Mouse (Mus musculus): Measurements from ENCODE around the gene Slain1. TPM values are rescaled to one million over a fixed set of nuclear protein-coding genes. Genes with fewer than 3 reads are reported as not detected.

The Slain1 gene
- total and polyA plus RNA-seq, 2 experiments from 2014 or later, result 44.2 to 100 TPM

DNA sequence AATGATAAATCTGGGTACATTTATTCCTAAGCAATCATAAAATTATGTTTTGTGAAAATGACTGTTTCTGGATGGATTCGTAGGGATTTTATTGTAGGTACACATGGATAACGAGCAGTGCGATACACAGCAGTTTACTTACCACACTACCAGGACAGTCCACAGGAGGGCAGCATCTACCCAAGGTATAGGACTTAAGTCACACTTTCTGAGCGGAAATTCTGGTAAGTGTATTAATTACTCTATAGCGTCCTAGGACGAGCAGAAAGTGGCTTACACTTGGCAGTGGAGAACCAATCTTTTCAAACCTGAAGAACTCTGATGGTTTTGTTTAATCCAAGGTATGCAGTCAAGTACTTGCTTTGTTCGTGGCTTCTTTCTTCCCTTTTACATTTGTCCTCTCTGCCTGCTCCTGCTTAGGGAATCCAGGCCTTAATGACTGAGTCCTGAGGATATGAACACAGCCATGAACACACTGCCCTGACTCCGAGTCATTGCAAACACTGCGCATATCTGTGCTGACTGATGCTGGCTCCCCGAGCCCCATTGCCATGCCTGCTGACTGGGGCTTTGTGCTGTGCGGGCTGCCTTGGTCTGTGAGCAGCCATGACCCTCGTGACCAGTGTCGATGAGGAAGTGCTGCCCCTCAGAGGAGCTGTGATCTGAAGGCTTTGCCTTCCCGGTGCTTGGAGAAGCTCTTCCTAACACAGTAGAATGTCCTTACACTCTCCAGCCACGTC lies 69.0 kb downstream of the Slain1 start:
- ATAC-seq (peak; percentile 90), DNase-seq (peak; percentile 95)
- TF ChIP-seq CTCF (IDR thresholded peaks at IDR 0.05; ENCODE audit: low read depth), result peak; percentile 95
- 0 out of 2 replicates have a peak overlapping the region, but pooled peaks have one; percentile 23 for H3K9ac ChIP-seq
- peak overlapping the region; percentile 60; the same call in 1 of the 2 replicates for H3K27ac ChIP-seq (ENCODE audit: low read depth, low read length)
- no peaks in the 10 kb centered on the region for H3K9me3 ChIP-seq (ENCODE audit: low read length)
- no peaks in the 10 kb centered on the region for H3K4me1 ChIP-seq (ENCODE audit: insufficient read depth)
- peak overlapping the region; percentile 27 for H3K4me2 ChIP-seq (ENCODE audit: low read depth)
- H3K4me3 ChIP-seq (ENCODE audit: low read depth, low read length), result no peak overlapping the region
- H3K36me3 ChIP-seq (ENCODE audit: insufficient read depth), result no peaks in the 10 kb centered on the region
- no peaks in the 10 kb centered on the region for H3K27me3 ChIP-seq (ENCODE audit: insufficient read depth, low read length)
- 14% methylated on average over 15 of the region's 15 CpGs for WGBS

DNA sequence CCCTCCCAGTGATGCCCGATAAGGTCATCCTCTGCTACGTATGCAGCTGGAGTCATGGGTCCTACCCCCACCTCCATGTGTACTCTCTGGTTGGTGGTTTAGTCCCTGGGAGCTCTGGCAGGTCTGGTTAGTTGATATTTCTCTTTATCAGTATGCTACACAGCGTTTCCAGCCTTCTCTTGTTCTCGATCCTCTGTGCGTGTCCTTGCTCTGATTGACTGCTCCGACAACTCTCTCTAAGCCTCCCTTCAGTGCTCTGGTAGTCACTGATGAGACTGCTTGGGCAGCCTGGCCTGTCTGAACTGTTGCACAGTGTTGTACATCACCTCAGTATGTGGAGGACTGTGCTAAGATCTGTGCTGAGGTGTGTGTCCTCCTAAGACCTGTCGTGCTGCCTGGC lies 70.1 kb downstream of the Slain1 start:
- no peaks in the 10 kb centered on the region for H3K27me3 ChIP-seq (ENCODE audit: insufficient read depth, low read length)
- 75% methylated on average over 7 of the region's 7 CpGs for WGBS
- no peaks in the 10 kb centered on the region for H3K9me3 ChIP-seq (ENCODE audit: low read length)
- ATAC-seq, result no peak
- no peak overlapping the region for H3K4me2 ChIP-seq (ENCODE audit: low read depth)
- no peak overlapping the region for H3K27ac ChIP-seq (ENCODE audit: low read depth, low read length)
- no peak overlapping the region for H3K9ac ChIP-seq
- H3K4me3 ChIP-seq (ENCODE audit: low read depth, low read length), result no peak overlapping the region
- DNase-seq, result no peak
- H3K4me1 ChIP-seq (ENCODE audit: insufficient read depth), result no peaks in the 10 kb centered on the region
- no peak for TF ChIP-seq CTCF (IDR thresholded peaks at IDR 0.05; ENCODE audit: low read depth)
- H3K36me3 ChIP-seq (ENCODE audit: insufficient read depth), result no peaks in the 10 kb centered on the region

DNA sequence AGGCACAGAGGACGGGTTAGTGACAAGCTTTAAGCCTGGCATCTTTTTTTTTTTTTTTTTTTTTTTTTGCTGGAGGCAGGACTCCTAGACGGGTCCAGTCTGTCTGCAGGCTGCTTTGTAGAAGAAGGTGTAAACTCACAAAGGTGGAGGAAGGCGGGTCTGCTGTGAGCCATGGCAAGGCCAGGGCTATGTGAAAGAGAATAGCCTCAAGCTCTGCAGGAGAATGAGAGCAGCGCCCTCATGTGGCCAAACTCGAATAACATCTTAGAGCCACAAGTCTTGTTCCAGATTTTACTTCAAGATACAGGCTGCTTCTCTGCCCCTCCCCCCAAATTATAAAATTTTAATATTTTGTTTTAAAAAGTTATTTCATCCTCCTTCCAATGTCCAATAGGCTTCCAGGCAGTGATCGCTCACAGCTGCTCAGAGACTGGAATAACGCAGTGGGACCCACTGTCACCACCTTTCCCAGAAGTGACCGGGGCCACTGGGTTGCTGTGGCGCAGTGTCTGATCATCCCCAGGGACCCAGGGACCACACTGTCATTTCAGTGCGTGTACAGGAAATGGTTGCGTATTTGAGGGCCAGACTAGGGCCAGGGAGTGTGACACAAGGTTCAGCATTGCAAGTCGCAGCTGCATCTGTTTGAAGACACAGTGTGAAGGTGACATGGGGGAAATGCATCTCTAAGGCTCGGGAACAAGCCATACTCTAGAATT lies 70.8 kb downstream of the Slain1 start:
- WGBS, result 55% methylated on average over 13 of the region's 13 CpGs
- H3K9me3 ChIP-seq (ENCODE audit: low read length), result no peaks in the 10 kb centered on the region
- DNase-seq (peak; percentile 79), ATAC-seq (peak; percentile 12; the same call in 1 of the 2 replicates)
- no peak overlapping the region for H3K4me2 ChIP-seq (ENCODE audit: low read depth)
- H3K9ac ChIP-seq, result no peak overlapping the region
- H3K4me1 ChIP-seq (ENCODE audit: insufficient read depth), result no peaks in the 10 kb centered on the region
- no peaks in the 10 kb centered on the region for H3K36me3 ChIP-seq (ENCODE audit: insufficient read depth)
- no peaks in the 10 kb centered on the region for H3K27me3 ChIP-seq (ENCODE audit: insufficient read depth, low read length)
- no peak overlapping the region for H3K4me3 ChIP-seq (ENCODE audit: low read depth, low read length)
- no peak overlapping the region for H3K27ac ChIP-seq (ENCODE audit: low read depth, low read length)
- TF ChIP-seq CTCF (IDR thresholded peaks at IDR 0.05; ENCODE audit: low read depth), result peak; percentile 65

GRCm38 (mm10) chr14:103723314-103723713 lies 73.3 kb downstream of the Slain1 start:
- Histone ChIP-seq H3K4me3 (ENCODE audit: low read depth, low read length) (no peak overlapping the region), H3K9ac (no peak overlapping the region), H3K4me1 (ENCODE audit: insufficient read depth) (no peaks in the 10 kb centered on the region), H3K9me3 (ENCODE audit: low read length) (no peaks in the 10 kb centered on the region), H3K36me3 (ENCODE audit: insufficient read depth) (no peaks in the 10 kb centered on the region), H3K4me2 (ENCODE audit: low read depth) (no peak overlapping the region), H3K27me3 (ENCODE audit: insufficient read depth, low read length) (no peaks in the 10 kb centered on the region), H3K27ac (ENCODE audit: low read depth, low read length) (no peak overlapping the region)
- no peak for TF ChIP-seq CTCF (IDR thresholded peaks at IDR 0.05; ENCODE audit: low read depth)
- 77% methylated on average over 9 of the region's 9 CpGs for WGBS
- DNase-seq (no peak), ATAC-seq (no peak)

GRCm38 (mm10) chr14:103723841-103724240 lies 73.8 kb downstream of the Slain1 start:
- no peaks in the 10 kb centered on the region for H3K36me3 ChIP-seq (ENCODE audit: insufficient read depth)
- H3K9me3 ChIP-seq (ENCODE audit: low read length), result no peaks in the 10 kb centered on the region
- H3K4me2 ChIP-seq (ENCODE audit: low read depth), result no peak overlapping the region
- H3K27me3 ChIP-seq (ENCODE audit: insufficient read depth, low read length), result no peaks in the 10 kb centered on the region
- ATAC-seq (no peak), DNase-seq (no peak)
- no peaks in the 10 kb centered on the region for H3K4me1 ChIP-seq (ENCODE audit: insufficient read depth)
- H3K9ac ChIP-seq, result no peak overlapping the region
- no peak overlapping the region for H3K27ac ChIP-seq (ENCODE audit: low read depth, low read length)
- no peak overlapping the region for H3K4me3 ChIP-seq (ENCODE audit: low read depth, low read length)
- TF ChIP-seq CTCF (IDR thresholded peaks at IDR 0.05; ENCODE audit: low read depth), result no peak
- 73% methylated on average over 4 of the region's 4 CpGs for WGBS

GRCm38 (mm10) chr14:103728506-103728905 lies 78.5 kb downstream of the Slain1 start:
- no peaks in the 10 kb centered on the region for H3K4me1 ChIP-seq (ENCODE audit: insufficient read depth)
- no peak overlapping the region for H3K4me2 ChIP-seq (ENCODE audit: low read depth)
- H3K4me3 ChIP-seq (ENCODE audit: low read depth, low read length), result no peak overlapping the region
- DNase-seq (no peak), ATAC-seq (no peak)
- 96% methylated on average over 8 of the region's 8 CpGs for WGBS
- H3K9ac ChIP-seq, result no peak overlapping the region
- H3K36me3 ChIP-seq (ENCODE audit: insufficient read depth), result no peaks in the 10 kb centered on the region
- TF ChIP-seq CTCF (IDR thresholded peaks at IDR 0.05; ENCODE audit: low read depth), result no peak
- H3K9me3 ChIP-seq (ENCODE audit: low read length), result no peaks in the 10 kb centered on the region
- H3K27me3 ChIP-seq (ENCODE audit: insufficient read depth, low read length), result no peaks in the 10 kb centered on the region
- H3K27ac ChIP-seq (ENCODE audit: low read depth, low read length), result no peak overlapping the region

Measured in forebrain, postnatal 0 days (tissue).